Mouse (Mus musculus) bone marrow, adult 2 months (tissue): ENCODE data around the gene Paqr9. TPM values are rescaled to one million over a fixed set of nuclear protein-coding genes. Genes with fewer than 3 reads are reported as not detected.
"Not testable (repeated sequence)": the region's sequence is repeated elsewhere in the genome, so short reads cannot be mapped to it uniquely, and the experiment has no call there.

Experiments used
- H3K27ac ChIP-seq: fragments of 200-500 bp; 2 replicates; pipeline ENCODE4 v1.5.1; 2012; ENCODE audit warnings: low read depth, mild to moderate bottlenecking, control low read depth, inconsistent platforms, low read length; ENCODE audit not compliant: control insufficient read depth, poor library complexity, insufficient read depth
- H3K4me1 ChIP-seq: fragments of 200-500 bp; 2 replicates; pipeline ENCODE4 v1.6.1; 2011; ENCODE audit warnings: low read length; ENCODE audit not compliant: control insufficient read depth, insufficient read depth
- H3K4me3 ChIP-seq: fragments of 200-500 bp; replicated peaks from 2 replicates; pipeline ENCODE3; 2011; ENCODE audit warnings: mild to moderate bottlenecking, low read depth, low read length, control low read depth; ENCODE audit not compliant: control insufficient read depth
- CTCF ChIP-seq: fragments of 200-500 bp; IDR thresholded peaks from 2 replicates; pipeline ENCODE4 v1.5.1; 2011; ENCODE audit warnings: low read length, control low read depth; ENCODE audit not compliant: control insufficient read depth, insufficient read depth
- POLR2A ChIP-seq: fragments of 200-500 bp; IDR thresholded peaks from 2 replicates; pipeline ENCODE4 v1.6.1; 2011; ENCODE audit warnings: low read depth, mild to moderate bottlenecking, control low read depth, low read length, borderline replicate concordance; ENCODE audit not compliant: control insufficient read depth
- WGBS: fragments of 180-500 bp; shearing (Covaris S2); methylation state at CpG from one replicate; pipeline ENCODE4 v1.1.7; 2018; 5-methylcytosine and 5-hydroxymethylcytosine counted together
- polyA plus RNA-seq: library from polyadenylated mRNA; stranded (reverse); fragments of >200 nt; gene quantifications from 2 replicates; pipeline ENCODE4 v1.2.4, GENCODE M21; 2011; ENCODE audit warnings: low replicate concordance; ENCODE audit not compliant: missing spikeins, insufficient read depth, insufficient read length

Paqr9 gene
- polyA plus RNA-seq = 17.0 and 17.9 TPM in 2 replicates

DNA sequence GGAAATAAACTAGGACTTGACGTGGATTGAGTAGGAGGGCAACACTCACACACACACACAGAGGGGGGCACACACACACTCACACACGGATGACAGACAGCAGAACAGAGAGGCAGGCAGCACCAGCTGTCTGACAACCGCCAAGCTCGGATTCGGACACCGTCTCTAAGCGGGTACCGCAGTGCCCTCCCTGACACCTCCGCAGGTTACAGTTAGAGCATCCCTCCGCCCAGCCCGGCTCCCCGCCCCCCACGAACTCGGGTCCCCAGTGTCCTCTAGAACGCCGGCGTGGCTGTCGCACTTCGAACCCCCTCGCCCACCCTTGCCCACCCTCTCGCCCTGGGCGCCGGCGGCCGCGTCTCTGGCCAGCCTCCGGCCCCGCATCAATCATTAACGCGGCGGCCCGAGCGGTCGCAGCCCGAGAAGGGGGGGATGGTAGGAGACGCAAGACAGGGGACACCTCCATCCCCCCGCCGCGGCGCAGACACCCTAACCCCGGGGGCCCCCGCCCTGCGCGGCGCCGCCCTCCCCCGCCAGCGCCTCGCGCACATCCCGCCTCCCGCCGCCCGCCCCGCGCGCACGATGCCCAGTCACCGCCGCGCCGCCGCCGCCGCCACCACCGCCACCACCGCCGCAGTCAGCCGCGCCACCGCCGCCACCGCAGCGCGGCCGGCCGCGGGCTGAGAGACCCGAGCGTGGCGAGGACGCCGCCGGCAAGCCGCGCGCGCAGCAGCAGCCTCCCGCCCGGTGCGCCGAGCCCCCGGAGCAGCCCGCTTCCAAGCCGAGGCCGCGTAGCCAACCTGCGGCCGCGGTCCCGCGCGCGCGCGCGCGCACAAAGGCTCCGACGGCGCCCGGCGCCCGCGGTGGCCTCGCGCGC, at the start of gene Paqr9:
Gene Paqr9 (plus strand): TSS at position 599 of the 877 bp plus-strand sequence.
- no peak for TF ChIP-seq POLR2A
- no peak for TF ChIP-seq CTCF
- Histone ChIP-seq H3K4me3 (peak within 1 kb of the TSS; percentile 99), H3K27ac (peak within 1 kb of the TSS; percentile 90), H3K4me1 (peaks cover 2% of the 10 kb centered on the region)
- 8% methylated on average over 113 of the region's 118 CpGs for WGBS

DNA sequence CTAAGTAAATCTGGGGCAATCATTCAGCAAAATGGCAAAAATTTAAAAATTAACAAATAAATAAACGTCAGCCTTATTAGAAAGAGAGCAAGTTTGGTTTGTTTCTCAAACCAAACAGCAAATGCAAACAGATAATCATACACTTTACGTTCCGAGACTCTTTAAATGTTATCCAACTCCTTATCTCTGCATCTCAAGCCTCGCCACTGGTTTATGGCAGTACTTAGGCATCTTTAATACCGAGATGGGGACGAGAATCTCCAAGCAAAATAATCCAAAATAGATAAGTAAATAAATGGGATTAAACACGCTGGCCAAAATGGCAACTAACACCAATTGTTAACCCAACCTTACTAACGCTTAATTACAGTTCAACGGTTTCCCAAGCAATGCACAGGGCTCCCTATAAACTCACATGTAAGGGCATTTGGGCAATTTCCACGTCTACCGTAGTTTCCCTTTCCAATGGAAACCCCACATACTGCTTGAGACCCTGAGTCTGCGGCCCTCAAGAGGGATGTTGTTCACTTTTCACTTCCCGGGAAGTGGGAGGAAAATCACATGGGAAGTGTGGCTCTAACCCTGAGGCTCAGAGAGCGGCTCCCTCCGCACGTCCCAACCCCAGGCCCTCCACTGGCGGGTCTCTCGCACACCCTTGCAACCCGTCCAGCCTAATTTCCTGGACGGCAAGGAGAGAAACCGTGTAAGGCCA, 48.6 kb upstream of the Paqr9 start:
- TF ChIP-seq CTCF (no peak), POLR2A (no peak)
- Histone ChIP-seq H3K27ac (0 out of 2 replicates have a peak overlapping the region, but pooled peaks have one; percentile 0), H3K4me3 (peak overlapping the region; percentile 96), H3K4me1 (peaks cover 1% of the 10 kb centered on the region; the same call in 1 of the 2 replicates)
- 4% methylated on average over 21 of the region's 21 CpGs for WGBS

DNA sequence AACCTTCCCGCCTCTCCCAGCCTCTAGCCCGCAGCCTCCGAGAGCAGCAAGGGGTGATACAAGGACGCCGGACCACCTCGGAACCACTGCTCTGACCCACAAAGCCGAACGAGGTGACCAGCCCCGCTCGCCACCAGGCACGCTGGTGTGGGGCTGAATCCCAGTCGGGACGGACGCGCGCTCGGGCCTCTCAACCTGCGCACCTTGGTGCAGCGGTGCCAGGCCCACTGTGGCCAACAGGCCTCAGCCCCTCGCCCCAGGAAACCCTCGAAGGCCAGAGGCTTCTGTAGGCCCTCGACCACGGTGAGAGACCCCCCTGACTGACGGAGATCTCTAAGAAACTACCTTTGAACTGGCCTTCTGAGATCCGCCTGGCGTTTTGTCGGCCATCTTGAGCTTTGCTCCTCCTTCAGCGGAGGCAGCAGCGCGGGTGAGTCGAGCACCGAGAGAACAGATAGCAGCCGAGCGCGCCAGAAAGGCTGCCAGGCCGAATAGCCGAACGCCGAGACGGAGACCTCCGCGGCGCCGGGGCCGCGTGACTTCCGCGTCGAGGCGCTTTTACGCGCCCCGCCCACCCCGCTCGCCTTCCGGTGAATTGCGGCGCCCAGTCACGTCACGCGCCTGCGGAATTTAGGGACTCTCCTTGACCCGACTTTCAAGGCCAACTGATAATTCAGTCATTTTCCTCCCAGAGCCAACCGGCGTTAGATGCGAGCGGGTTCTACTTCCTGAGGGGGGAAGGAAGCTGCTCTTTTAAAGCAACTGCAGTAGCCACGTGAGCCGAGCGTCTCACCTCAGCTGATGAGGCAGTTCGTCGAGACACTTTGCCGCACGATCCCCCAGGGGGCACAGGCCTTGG, 47.8 kb upstream of the Paqr9 start, which contains the start of gene U2surp:
Gene U2surp (minus strand): TSS at position 525 of the 859 bp plus-strand sequence.
- peak; percentile 80; the same call in 1 of the 2 replicates for TF ChIP-seq POLR2A
- TF ChIP-seq CTCF = no peak
- H3K4me3 ChIP-seq = peak within 1 kb of the TSS; percentile 96
- under 1% methylated on average over 74 of the region's 74 CpGs for WGBS
- peak within 1 kb of the TSS; percentile 86 for H3K27ac ChIP-seq
- H3K4me1 ChIP-seq = peaks cover 1% of the 10 kb centered on the region; the same call in 1 of the 2 replicates

- Histone ChIP-seq H3K4me1 (peaks cover 1% of the 10 kb centered on the region; the same call in 1 of the 2 replicates), H3K27ac (peak overlapping the region; percentile 53), H3K4me3 (peak overlapping the region; percentile 96)
- TF ChIP-seq POLR2A = no peak
- TF ChIP-seq CTCF = no peak
- 28% methylated on average over 15 of the region's 15 CpGs for WGBS
Measured at GRCm38 (mm10) chr9:95512331-95513030, 47.0 kb upstream of the Paqr9 start.

DNA sequence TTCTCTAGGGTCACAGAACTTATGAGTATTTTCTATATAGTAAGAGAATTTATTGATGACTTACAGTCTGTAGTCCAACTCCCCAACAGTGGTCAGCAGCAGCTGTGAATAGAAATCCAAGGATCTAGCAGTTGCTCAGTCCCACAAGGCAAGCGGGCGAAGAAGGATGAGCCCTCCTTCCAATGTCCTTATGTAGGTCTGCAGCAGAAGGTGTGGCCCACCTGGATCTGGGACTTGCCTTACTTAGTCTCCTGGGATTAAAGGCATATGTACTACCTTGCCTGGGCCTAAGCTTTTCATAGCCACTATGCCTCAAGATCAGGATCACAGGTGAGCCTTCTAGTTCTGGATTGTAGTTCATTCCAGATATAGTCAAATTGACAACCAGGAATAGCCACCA, 45.7 kb upstream of the Paqr9 start:
- H3K4me3 ChIP-seq = no peak overlapping the region
- TF ChIP-seq POLR2A = no peak
- TF ChIP-seq CTCF = no peak
- H3K4me1 ChIP-seq = peaks cover 1% of the 10 kb centered on the region; the same call in 1 of the 2 replicates
- 96% methylated on average over 2 of the region's 2 CpGs for WGBS
- no peak overlapping the region for H3K27ac ChIP-seq

- 64% methylated on average over 3 of the region's 3 CpGs for WGBS
- H3K4me1 ChIP-seq, H3K4me3 ChIP-seq, H3K27ac ChIP-seq: not testable (repeated sequence)
Measured at GRCm38 (mm10) chr9:95514361-95514760, 45.1 kb upstream of the Paqr9 start.

DNA sequence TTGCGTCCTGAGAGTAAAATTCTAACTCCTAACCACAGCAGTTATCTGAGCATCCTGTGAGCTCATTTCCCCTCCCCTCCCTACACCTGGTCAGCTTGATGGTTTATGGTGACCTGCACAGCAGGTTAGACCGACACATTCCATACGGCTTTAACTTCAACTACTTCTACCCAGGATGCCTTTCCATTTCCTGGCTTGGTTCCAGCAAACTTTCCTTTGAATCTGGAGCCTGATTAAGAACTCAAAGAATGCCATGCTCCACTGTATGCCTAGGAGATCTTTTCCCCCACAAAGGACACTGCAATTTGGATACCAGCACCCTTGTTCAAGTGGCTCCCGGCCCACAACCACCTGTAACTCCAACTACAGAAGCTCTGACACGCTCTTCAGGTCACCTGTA, 38.9 kb upstream of the Paqr9 start:
- Histone ChIP-seq H3K4me3 (no peak overlapping the region), H3K4me1 (no peaks in the 10 kb centered on the region), H3K27ac (no peak overlapping the region)
- TF ChIP-seq POLR2A = no peak
- TF ChIP-seq CTCF = no peak
- 81% methylated on average over 5 of the region's 5 CpGs for WGBS
